Mouse (Mus musculus) gastrocnemius, postnatal 4 days (tissue): ENCODE results near the gene 6030468B19Rik. TPM values are rescaled to one million over a fixed set of nuclear protein-coding genes. Genes with fewer than 3 reads are reported as not detected.
"Not testable (repeated sequence)": the region's sequence is repeated elsewhere in the genome, so short reads cannot be mapped to it uniquely, and the experiment has no call there.

Experiments used
- DNase-seq, 2 experiments: peaks; one replicate each; pipeline ENCODE4 v3.0.0; 2021 to 2022; ENCODE audit warnings: low spot score in 2 of 2, mixed read lengths in 2 of 2
- total RNA-seq, 2 experiments: library from RNA; stranded (reverse); gene quantifications; 2 replicates each; pipeline ENCODE4 v1.2.3; 2021

Gene 6030468B19Rik
- total RNA-seq, 2 experiments from 2014 or later: not detected

DNA sequence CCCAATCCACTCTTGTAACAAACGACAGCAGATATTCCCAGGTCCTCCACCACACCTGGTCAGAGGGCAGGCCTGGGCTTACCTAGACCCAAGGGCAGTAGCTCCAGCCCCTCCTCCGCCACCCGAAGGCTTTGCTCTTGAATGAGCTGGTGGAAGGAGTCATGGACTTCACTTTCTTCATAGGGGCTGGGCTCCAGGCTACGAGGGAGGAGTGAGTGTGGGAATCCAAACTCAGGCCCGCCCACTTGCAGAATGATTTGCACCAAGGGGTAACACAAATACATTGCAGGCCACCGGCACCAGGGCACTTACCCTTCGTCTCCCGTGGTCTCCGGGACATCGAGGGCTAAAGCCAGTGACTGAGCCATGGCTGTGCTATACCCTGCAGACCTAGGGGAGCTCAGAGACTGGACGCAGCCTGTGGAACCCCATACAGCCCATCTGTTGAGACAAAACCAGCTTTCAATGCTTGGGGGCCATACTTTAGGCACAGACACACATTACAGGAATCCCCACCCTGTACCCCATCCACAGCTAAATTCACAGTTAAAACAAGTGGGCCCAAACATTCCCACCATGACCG, 18.5 kb upstream of the 6030468B19Rik start:
- DNase-seq: no peak

DNA sequence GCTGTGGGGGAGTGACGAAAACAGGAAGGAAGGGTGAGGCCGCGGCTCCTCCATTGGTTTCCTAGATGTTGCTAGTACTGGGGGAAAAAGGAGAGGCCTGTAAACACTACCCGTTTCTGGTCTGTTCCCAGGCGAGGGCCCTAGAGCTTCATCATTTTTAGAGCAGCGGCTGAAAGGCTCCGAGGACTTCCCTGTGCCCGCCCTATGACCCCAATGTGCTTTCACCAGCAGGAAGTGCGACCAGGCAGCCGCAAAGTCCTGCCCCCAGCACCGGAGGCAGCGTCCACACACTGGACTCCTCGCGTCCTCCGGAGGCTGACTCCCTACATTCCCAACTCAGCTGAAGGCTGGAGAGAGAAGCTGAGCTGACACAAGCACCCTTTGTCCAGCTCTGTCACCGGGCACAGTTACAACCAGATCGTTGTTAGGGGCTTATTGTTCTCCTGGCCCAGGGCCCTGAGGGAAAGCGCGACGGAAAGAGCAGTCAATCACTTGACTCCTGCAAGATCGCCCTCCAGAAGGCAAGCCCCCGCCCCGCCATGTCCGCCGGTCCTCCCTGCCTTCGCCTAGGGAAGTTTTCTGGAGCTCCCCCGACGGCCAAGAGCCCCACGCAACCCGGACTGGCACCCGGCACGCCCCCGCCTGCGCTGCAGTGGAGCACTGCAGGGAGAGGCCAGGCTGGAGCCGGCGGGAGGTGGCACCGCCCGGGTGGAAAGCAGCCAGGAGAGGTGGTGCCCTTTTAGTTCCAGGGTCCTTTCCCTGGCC, 17.8 kb upstream of the 6030468B19Rik start:
- DNase-seq: peak in 1 of 2 experiments; percentile 63

DNA sequence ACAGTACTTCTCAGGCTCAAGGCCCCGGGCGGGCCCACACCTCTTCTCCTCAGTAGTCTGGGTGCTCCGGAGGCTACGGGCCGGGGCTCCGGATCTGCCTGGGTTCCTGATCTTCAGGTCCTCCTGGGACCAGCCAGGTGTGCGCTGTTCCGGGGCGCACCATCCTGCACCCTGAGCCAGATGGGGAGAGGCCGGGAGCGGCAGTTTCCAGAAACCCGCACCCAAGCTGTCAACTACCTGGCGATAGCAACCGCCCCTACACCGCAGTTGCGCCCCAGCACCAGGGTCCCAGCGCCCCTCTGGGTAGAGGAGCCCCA, 17.3 kb upstream of the 6030468B19Rik start:
- no peak for DNase-seq

DNA sequence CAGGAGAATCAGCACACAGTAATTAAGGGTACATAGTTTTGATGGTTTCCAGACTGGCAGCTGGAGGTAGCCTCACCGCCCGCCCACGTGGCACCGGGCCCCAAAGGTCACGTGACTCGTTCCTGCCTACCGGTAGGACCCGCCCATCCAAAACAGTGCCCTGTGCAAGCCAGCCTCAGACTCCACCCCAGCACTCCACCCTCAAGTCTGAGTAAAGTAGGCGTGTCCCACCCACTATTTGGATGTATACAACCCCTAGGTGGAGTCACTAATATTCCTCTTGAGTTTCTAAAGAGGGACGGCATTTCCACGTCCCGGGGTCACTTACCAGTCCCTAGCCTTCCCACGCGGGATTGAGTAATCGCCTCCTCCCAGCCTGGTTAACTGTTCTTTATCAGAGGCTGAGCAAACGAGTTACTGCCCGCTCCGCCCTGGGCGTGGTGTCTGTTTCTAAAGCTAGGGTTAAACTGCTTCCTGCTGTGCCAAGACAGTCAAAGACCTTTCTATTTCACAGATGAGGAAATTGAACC, 16.8 kb upstream of the 6030468B19Rik start:
- peak; percentile 50 to 82 for DNase-seq

DNA sequence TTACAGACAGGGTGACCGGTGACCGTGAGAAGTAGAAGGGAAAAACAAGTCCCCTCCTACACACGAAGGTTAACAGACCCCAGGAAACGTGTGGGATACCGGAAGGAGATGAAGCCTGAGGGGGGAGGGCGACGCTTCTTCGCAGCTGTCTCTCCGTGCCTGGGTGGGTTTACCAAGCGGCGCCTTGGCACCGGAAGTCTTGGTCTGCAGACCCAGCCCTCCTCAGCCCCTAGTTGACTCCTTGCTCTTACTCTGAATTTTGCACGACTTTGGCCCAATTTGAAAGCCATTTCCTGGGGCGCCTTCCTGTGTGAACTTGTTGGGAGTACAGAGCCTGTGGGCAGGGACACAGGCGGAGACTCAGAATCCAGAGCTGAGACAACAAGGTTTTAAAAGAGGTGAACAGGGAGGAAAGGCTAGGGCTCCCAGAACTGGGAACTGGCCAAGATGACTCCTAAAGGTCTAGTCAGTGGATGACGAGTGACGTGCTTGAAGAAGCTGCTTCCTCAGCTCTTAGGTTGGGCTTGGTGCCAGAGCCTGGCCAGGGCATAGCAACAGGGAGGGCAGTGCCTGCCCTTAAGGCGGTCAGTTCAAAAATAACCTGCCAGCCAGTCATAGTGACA, 16.1 kb upstream of the 6030468B19Rik start:
- peak in 1 of 2 experiments; percentile 65 for DNase-seq

DNA sequence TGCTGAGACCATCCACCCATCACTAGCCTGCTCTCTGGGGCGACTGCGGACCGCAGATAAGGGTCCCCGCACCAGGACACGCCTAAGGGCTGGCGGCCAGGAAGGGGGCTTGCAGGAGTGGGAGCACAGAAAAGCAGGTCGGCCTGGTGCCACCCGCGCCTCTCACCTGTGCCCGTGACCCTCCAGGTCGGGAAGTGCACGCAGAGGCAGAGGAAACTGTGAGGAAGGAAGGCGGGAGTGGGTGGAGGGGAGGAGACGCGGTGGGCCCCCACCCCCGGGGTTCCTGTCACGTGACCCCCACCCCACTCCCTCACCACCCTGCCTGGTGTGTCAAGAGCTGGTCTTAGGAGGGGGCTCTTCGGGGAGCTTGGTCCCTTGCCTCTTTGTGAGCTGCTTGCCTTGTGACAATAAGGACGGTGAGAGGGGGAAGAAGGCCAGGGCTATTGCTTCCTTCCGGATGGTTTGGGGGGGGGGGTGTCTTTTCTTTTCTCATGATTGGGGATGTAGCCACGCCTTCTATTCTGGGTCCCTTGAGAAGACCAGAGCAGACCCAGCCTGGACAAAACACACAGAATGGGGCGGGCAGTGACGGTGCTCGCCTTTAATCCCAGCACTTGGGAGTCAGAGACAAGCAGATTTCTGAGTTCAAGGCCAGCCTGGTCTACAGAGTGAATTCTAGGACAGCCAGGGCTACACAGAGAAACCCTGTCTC, 15.3 kb upstream of the 6030468B19Rik start, which contains the start of the genes Tmc8 and Tmc6:
Tmc8 (plus strand) TSS at position 84 of the 712 bp plus-strand sequence.
Tmc6 (minus strand) TSS at position 206 of the 712 bp plus-strand sequence.
- DNase-seq: no peak

DNA sequence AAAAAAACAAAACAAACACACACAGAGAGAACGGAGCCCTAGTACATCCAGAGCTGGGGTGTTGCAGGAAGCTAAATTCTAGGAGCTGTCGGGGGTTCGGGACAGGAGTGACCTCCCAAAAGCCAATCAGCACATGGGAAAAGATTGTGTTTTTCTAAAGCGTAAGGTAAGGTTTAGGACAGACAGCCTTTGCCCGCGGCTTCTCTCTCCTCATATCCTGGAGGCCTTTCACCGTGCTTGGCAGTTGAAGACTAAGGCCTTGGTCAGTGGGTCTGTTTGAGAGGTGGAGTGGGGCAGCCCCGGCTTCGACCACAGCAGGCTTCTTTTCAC, 14.8 kb upstream of the 6030468B19Rik start:
- DNase-seq: no peak

DNA sequence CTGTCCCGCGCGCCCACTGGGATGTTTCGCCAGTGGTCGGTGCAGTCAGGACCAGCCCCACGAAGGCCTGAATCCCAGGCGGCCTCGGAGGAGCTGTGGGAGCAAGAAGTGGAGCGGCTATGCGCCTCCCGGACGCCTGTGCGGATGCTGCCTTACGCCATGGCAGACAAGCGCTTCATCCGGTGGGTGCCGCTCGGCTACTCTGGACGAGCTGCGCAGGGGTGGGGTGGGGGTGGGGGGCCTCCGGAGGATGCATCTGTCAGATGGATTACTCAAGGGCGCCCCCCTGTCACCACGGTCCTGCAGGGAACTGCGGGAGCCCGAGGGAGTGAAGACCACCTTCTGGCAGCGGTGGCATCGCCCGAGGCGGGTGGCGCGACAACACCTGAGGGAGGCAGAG, 14.4 kb upstream of the 6030468B19Rik start:
- peak; percentile 49 to 63 for DNase-seq

DNA sequence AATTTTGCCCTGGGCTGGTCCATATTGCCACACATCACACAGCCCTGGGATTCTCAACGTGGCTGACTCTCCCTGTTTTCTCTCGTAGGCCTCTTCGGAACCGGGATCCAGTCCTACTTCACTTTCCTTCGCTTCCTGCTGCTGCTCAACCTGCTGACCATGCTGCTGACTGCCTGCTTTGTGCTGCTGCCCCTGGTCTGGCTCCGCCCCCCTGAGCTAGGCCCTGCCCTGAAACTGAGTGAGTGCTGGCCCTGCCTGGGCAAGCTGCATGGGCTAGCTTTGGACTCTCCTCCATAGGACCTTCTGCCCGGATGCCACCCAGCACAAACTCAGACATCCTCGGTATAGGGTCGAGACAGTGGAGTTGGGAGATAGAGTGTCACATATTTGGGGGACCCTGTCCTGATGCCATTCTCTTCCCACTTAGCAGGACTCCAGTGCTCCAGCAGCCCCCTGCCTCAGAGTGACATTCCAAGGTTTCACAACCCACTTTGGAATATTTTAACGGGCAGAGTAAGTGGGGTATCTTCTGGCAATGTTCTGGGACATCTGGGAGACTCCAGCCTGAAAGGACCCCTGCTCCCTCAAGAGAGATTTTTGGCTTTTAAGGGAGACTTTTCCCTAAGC, 13.7 kb upstream of the 6030468B19Rik start:
- no peak for DNase-seq

DNA sequence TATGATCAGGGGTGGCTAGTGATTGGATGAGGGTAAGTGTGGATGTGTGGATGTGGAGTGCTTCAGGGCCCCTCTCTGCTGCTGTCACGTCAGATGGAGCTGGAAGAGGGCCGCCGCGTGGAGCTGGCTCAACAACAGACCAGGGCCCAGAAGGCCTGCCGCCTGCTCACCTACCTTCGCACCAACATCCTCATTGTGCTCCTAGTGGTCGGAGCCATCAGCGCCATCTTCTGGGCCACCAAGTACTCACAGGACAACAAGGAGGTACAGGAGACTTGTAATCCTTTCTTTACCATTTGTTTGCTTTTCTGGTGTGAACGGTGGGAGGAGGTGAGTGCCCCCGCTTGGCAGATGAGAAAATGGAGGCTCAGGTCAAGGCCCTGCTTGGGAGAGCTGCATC, 11.2 kb upstream of the 6030468B19Rik start:
- peak in 1 of 2 experiments; percentile 50 for DNase-seq

DNA sequence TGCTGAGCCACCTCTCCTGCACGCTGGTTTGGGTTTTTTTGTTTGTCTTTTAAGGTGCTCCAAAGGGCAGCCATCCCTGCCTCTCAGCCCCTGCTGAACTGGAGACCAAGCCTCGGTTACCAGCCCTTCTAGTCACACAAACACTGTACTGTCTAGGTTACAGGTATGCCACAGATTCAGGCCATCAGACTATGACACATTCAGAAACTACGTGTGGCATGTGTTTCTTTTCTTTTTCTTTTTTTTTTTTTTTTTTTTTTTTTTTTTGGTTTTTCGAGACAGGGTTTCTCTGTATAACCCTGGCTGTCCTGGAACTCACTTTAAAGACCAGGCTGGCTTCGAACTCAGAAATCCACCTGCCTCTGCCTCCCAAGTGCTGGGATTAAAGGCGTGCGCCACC, 9.0 kb upstream of the 6030468B19Rik start:
- DNase-seq: not testable (repeated sequence)

DNA sequence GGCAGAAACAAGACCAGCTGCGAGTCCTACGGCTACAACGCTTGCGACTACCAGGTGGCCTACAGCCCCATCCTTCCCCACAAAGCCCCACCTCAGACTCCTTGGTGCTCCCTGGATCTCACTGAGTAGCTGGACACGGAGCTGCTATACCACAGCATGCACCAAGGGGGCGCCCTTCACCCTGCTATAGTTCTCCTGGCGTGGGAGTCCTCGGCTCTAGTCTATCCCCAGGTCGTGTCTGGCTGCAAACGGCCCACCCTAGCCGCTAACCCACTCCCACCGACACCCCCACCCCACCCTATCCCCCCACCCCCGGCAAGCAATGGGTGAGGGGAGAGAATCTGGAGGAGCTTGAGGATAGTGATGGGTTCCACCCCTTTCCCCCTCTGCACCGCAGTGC, 7.2 kb upstream of the 6030468B19Rik start:
- DNase-seq: peak; percentile 68 to 73

DNA sequence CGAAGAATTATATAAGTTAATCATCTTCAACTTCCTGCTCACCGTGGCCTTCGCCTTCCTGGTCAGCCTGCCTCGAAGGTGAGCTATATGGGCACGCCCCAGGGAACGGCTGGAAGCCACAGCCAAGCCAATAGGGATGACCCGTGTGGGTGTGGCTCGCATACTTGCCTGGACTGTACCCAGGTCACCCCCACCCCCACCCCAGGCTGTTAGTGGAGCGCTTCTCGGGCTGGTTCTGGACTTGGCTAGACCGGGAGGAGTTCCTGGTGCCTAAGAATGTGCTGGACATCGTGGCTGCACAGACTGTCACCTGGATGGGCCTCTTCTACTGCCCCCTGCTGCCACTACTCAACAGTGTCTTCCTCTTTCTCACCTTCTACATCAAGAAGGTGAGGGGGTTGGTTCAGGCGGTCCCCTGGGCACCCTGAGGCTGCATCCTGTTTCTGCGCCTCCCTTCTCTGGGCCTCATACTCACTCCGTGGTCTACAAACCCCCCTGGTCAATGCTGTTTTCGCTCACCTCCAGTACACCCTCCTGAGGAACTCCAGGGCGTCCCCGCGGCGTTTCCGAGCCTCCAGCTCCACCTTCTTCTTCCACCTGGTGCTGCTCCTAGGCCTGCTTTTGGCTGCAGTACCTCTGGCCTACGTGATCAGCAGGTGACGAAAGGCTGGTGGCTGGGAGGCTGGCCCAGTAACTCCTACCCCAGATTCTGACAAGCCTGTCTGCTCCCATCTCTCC, 6.6 kb upstream of the 6030468B19Rik start:
- DNase-seq: no peak

DNA sequence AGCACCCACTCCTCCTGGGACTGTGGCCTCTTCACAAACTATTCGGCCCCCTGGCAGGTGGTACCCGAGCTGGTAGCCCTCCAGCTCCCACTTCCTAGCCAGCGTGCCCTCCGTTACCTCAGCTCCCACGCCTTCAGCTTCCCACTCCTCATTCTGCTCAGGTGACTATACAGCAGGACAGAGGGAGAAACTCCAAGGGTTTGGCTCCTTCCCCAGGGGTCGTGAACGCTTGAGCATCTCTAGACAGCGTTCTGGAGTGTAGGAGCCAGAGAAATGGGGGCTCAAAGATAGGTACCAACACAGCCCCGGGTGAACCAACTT, 6.1 kb upstream of the 6030468B19Rik start:
- DNase-seq: no peak

DNA sequence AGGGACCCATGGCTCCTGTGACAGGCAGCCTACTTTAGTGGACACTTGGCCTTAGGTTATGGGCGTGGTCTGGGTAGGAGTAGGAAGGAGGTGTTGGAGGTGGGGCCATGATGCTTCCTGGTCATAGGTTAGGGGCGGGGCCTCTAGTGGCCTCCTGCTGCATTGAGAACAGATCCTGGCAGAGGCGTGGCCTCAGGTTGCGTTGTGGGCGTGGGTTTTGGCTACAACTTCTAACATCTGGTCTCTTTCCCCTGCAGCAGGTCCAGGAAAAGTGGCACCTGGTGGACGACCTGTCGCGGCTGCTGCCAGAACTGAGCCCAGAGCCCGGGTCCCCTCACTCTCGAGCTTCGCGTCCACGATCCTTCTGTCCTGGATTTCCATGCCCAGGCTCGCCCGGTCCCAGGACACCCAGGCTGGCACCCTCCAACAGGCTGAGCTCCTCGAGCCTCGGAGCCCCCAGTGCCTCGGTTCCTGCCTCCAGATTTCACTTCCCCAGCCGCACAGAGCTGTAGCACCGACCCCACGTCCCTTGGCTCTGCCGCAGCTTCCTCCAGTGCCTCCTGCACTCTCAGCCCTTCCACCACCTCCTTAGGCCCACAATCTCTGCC, 5.1 kb upstream of the 6030468B19Rik start:
- no peak for DNase-seq

DNA sequence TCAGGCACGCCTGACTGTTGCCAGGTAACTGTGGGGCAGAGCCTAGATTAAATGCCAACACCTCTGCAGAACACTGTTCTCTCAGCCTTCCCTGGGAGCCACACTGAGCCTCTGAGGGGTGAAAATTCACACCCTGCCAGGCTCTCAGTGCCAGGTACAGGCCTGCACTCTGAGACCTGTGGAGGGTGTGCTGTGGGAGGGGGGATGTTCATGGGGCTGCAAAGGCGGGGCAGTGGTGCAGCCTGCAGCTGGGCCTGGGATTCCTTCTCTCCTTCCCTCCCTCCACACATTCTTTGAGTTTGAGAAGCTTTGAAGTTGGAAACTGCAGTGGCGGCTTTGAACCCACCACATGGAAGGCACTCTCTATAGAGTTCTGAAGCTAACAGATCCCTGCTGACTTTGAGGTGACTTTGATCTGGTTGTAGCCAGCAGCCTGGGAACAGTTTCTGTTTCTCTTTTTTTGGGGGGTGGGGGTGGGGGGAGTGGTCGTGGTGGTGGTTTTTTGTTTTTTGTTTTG, 3.4 kb upstream of the 6030468B19Rik start:
- no peak for DNase-seq

DNA sequence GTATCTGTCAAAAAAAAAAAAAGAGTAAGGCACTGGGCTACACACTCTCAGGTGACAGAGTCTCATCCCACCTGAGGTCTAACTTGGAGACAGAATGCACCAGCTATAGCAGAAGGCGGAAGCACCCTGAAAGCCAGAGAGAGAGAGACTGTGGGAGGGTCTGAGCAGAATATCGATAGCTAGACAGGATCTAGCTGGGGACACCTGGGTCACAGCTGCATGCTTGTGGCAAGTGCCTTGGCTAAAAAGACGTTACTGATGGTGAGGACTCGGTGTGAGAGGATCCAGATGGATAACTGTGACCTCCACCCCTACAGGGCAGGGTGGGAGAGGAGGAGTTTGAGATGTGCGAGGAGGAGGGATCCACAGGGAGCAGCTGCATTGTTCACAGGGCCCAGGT, 506 bp upstream of the 6030468B19Rik start:
- DNase-seq: no peak

DNA sequence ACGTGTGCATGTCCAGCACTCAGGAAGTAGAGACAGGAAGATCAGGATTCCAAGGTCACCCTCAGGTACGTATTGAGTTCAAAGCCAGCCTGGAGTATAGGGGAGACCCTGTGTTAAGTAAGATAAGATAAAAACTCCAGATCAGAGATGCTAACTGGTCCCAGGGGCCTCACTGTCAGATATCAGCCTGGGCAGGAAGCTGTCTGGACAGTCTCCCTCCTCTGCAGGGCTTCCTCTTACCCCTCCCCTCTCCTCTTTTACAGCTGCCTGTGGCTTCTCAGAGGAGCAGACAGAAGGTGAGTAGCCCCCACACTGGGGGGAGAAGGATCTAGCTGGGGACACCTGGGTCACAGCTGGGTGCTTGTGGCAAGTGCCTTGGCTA, 691 bp downstream of the 6030468B19Rik start:
- DNase-seq: no peak

DNA sequence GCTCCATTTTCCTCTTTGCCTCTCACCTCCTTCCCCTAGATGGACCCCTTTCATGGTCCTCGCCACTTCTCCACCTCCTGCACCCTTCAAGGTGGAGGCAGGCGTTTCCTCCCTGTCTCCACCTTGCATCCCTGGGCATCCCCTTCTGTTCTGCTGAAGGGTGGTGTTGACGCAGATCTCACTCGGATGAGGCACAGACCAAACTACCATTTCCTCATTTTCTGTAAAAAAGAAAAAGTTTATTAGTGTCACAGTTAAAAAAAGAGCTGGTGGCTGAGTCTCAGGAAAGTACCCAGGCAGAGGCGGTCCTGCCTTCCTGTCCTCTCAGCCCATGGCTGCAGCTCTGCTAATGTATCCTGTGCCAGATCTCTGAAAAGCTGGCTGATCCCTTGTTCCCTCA, 1.7 kb downstream of the 6030468B19Rik start:
- no peak for DNase-seq

DNA sequence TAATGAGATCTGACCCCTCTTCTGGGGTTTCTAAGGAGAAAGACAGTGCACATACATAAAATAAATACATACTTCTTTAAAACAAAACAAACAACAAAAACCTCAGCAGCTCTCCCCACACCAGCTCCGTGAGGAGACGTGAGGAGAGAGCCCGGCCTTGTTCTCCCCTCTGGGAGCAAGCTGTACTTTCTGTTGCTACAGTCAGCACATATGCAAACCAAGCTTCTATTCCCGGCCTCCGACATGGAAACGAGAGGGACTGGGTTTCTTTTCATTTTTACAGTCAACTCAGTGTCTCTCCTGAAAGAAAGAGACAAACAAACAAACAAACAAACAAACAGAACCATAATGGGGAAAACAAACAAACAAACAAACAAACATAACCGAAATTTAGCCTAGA, 2.6 kb downstream of the 6030468B19Rik start:
- no peak for DNase-seq
